Mouse (Mus musculus) G1E (cell line): Measurements from ENCODE around the gene Nfix. TPM values are rescaled to one million over a fixed set of nuclear protein-coding genes. Genes with fewer than 3 reads are reported as not detected.

ENCODE experiments used
- ATAC-seq: 2 replicates; pipeline ENCODE4 v1.8.0; 2016; ENCODE audit warnings: mild to moderate bottlenecking; ENCODE audit not compliant: insufficient number of reproducible peaks, poor library complexity, low FRiP score, severe bottlenecking; ENCODE audit errors: extremely low read depth
- DNase-seq: peaks from one replicate; pipeline ENCODE4 v3.0.0; 2012; ENCODE audit warnings: low spot score
- H3K27me3 ChIP-seq: 2 replicates; pipeline ENCODE4 v1.6.1; 2012; ENCODE audit warnings: mild to moderate bottlenecking, low read length, inconsistent platforms; ENCODE audit not compliant: insufficient read depth
- H3K36me3 ChIP-seq: replicated peaks from 2 replicates; pipeline ENCODE3; 2012; ENCODE audit warnings: mild to moderate bottlenecking, inconsistent platforms
- H3K4me1 ChIP-seq: 2 replicates; pipeline ENCODE4 v1.6.1; 2012; ENCODE audit warnings: low read depth, low read length, inconsistent platforms, mixed read lengths; ENCODE audit not compliant: insufficient read depth
- H3K4me3 ChIP-seq: 2 replicates; pipeline ENCODE4 v1.5.1; 2012; ENCODE audit warnings: low read depth, mild to moderate bottlenecking, inconsistent platforms, low read length, moderate library complexity, mixed read lengths
- H3K9me3 ChIP-seq: replicated peaks from 2 replicates; pipeline ENCODE4 v1.6.1; 2012; ENCODE audit warnings: inconsistent platforms
- CTCF ChIP-seq: IDR thresholded peaks from 2 replicates; pipeline ENCODE4 v1.5.1; 2012; ENCODE audit warnings: low read depth, low read length, inconsistent platforms, mixed read lengths
- GATA1 ChIP-seq: IDR thresholded peaks from 2 replicates; pipeline ENCODE4 v1.6.1; 2012; ENCODE audit warnings: borderline replicate concordance, low read length, inconsistent platforms, mixed read lengths
- GATA2 ChIP-seq: IDR thresholded peaks from 2 replicates; pipeline ENCODE4 v1.6.1; 2012; ENCODE audit warnings: low read depth, low read length, inconsistent platforms, borderline replicate concordance
- POLR2AphosphoS5 ChIP-seq: IDR thresholded peaks from 2 replicates; pipeline ENCODE4 v1.6.1; 2012; ENCODE audit warnings: low read depth, low read length, inconsistent platforms; ENCODE audit not compliant: insufficient replicate concordance
- TAL1 ChIP-seq: conservative IDR thresholded peaks from 2 replicates; pipeline ENCODE4 v1.6.1; 2012; ENCODE audit warnings: low read depth, low read length, inconsistent platforms, mixed read lengths
- polyA plus RNA-seq: library from polyadenylated mRNA; stranded (reverse); fragments of >175 nt; gene quantifications from 2 replicates; pipeline ENCODE4 v1.2.3, GENCODE M21; 2012
- total RNA-seq, 2 experiments: library from RNA; stranded (forward) in 1 of 2; stranded (reverse) in 1 of 2; fragments of 200-1000 nt in 1 of 2; fragments of >200 nt in 1 of 2; fragmentation: Nextera tagmentation in 1 of 2; gene quantifications; 2 replicates each; pipeline ENCODE4 v1.2.3; 2014 to 2017

The Nfix gene
- total and polyA plus RNA-seq, 3 experiments, result 4.3 to 34.0 (median 16.2) TPM

- Histone ChIP-seq H3K4me1 (peaks cover 44% of the 10 kb centered on the region), H3K36me3 (peaks cover 4% of the 10 kb centered on the region), H3K4me3 (peak overlapping the region; percentile 33; the same call in 1 of the 2 replicates), H3K9me3 (no peaks in the 10 kb centered on the region), H3K27me3 (peaks cover 18% of the 10 kb centered on the region)
- ATAC-seq, result peak; percentile 77
- DNase-seq, result peak; percentile 75
- TF ChIP-seq GATA2, result no peak
- TF ChIP-seq CTCF, result peak; percentile 98
- TF ChIP-seq GATA1, result no peak
Measured at GRCm38 (mm10) chr8:84815547-84815946, 15.4 kb upstream of the Nfix start.

- Histone ChIP-seq H3K9me3 (no peaks in the 10 kb centered on the region), H3K4me1 (peaks cover 48% of the 10 kb centered on the region), H3K36me3 (peaks cover 4% of the 10 kb centered on the region), H3K27me3 (peaks cover 18% of the 10 kb centered on the region), H3K4me3 (peak overlapping the region; percentile 33; the same call in 1 of the 2 replicates)
- TF ChIP-seq GATA1 (no peak), TAL1 (no peak), CTCF (no peak), GATA2 (no peak), POLR2AphosphoS5 (no peak)
- ATAC-seq (no peak), DNase-seq (no peak)
Measured at GRCm38 (mm10) chr8:84814555-84815441, 14.7 kb upstream of the Nfix start.

- Histone ChIP-seq H3K4me1 (peaks cover 53% of the 10 kb centered on the region), H3K9me3 (no peaks in the 10 kb centered on the region), H3K4me3 (no peak overlapping the region), H3K27me3 (peaks cover 21% of the 10 kb centered on the region), H3K36me3 (peaks cover 4% of the 10 kb centered on the region)
- DNase-seq (no peak), ATAC-seq (no peak)
- no peak for TF ChIP-seq GATA2
- TF ChIP-seq TAL1, result no peak
- TF ChIP-seq CTCF, result no peak
Measured at GRCm38 (mm10) chr8:84814240-84814554, 14.1 kb upstream of the Nfix start.

GRCm38 (mm10) chr8:84813830-84814229 lies 13.7 kb upstream of the Nfix start:
- DNase-seq, result no peak
- ATAC-seq, result no peak
- Histone ChIP-seq H3K36me3 (peaks cover 4% of the 10 kb centered on the region), H3K27me3 (peaks cover 23% of the 10 kb centered on the region), H3K4me1 (peaks cover 55% of the 10 kb centered on the region), H3K4me3 (no peak overlapping the region), H3K9me3 (no peaks in the 10 kb centered on the region)
- TF ChIP-seq CTCF, result no peak
- TF ChIP-seq POLR2AphosphoS5, result no peak
- TF ChIP-seq GATA2, result no peak
- TF ChIP-seq GATA1, result no peak
- no peak for TF ChIP-seq TAL1

- H3K9me3 ChIP-seq, result no peaks in the 10 kb centered on the region
- peaks cover 26% of the 10 kb centered on the region for H3K27me3 ChIP-seq
- peaks cover 4% of the 10 kb centered on the region for H3K36me3 ChIP-seq
- ATAC-seq (peak; percentile 52), DNase-seq (no peak)
- H3K4me3 ChIP-seq, result no peak overlapping the region
- H3K4me1 ChIP-seq, result peaks cover 59% of the 10 kb centered on the region
- TF ChIP-seq GATA1 (no peak), CTCF (peak; percentile 72)
Measured at GRCm38 (mm10) chr8:84813059-84813458, 12.9 kb upstream of the Nfix start.

- Histone ChIP-seq H3K27me3 (peaks cover 26% of the 10 kb centered on the region), H3K9me3 (peaks cover under 1% of the 10 kb centered on the region), H3K4me3 (peak overlapping the region; percentile 66; the same call in 1 of the 2 replicates), H3K36me3 (peaks cover 4% of the 10 kb centered on the region), H3K4me1 (peaks cover 59% of the 10 kb centered on the region)
- ATAC-seq (no peak), DNase-seq (no peak)
- TF ChIP-seq GATA2 (no peak), POLR2AphosphoS5 (no peak), GATA1 (no peak), CTCF (no peak), TAL1 (no peak)
Measured at GRCm38 (mm10) chr8:84811303-84811702, 11.2 kb upstream of the Nfix start.

- no peak for TF ChIP-seq GATA2
- TF ChIP-seq CTCF, result peak; percentile 49; the same call in 1 of the 2 replicates
- ATAC-seq (no peak), DNase-seq (peak; percentile 62)
- peaks cover 30% of the 10 kb centered on the region for H3K27me3 ChIP-seq
- peaks cover 57% of the 10 kb centered on the region for H3K4me1 ChIP-seq
- peak overlapping the region; percentile 66; the same call in 1 of the 2 replicates for H3K4me3 ChIP-seq
- peaks cover 5% of the 10 kb centered on the region for H3K9me3 ChIP-seq
- peaks cover under 1% of the 10 kb centered on the region for H3K36me3 ChIP-seq
Measured at GRCm38 (mm10) chr8:84810896-84811295, 10.8 kb upstream of the Nfix start.
